Mouse (Mus musculus): ENCODE data around the gene Gid4. TPM values are rescaled to one million over a fixed set of nuclear protein-coding genes. Genes with fewer than 3 reads are reported as not detected.

Gid4 gene
- polyA plus RNA-seq, 1 experiment = 45.0 TPM

- Histone ChIP-seq H3K4me1 (ENCODE audit: control insufficient read depth, insufficient read depth, low read length) (no peaks in the 10 kb centered on the region), H3K27ac (ENCODE audit: insufficient read depth, low read length) (no peak overlapping the region), H3K4me3 (ENCODE audit: insufficient read depth, low read length) (no peak overlapping the region)
- no peak for TF ChIP-seq CTCF (IDR thresholded peaks at IDR 0.05; ENCODE audit: extremely low read depth, insufficient read depth, low read length)
- TF ChIP-seq POLR2A (IDR thresholded peaks at IDR 0.05; ENCODE audit: extremely low read depth, insufficient read depth, low read length) = no peak
Measured at GRCm38 (mm10) chr11:60492726-60493125, 75.8 kb downstream of the Gid4 start.

GRCm38 (mm10) chr11:60495692-60496091 is 78.7 kb downstream of the Gid4 start:
- H3K4me3 ChIP-seq (ENCODE audit: insufficient read depth, low read length) = no peak overlapping the region
- H3K4me1 ChIP-seq (ENCODE audit: control insufficient read depth, insufficient read depth, low read length) = no peaks in the 10 kb centered on the region
- no peak overlapping the region for H3K27ac ChIP-seq (ENCODE audit: insufficient read depth, low read length)
- TF ChIP-seq CTCF (IDR thresholded peaks at IDR 0.05; ENCODE audit: extremely low read depth, insufficient read depth, low read length) (no peak), POLR2A (IDR thresholded peaks at IDR 0.05; ENCODE audit: extremely low read depth, insufficient read depth, low read length) (no peak)

Other genes with a start within 250 kb of the Gid4 start
- gene Srebf1, start 194.6 kb upstream of the Gid4 start, polyA plus RNA-seq (2012; rRNA removed) = 51.2 and 56.7 TPM in 2 replicates
- 204 and 213 TPM in 2 replicates for gene Tom1l2, start 64.2 kb upstream of the Gid4 start, polyA plus RNA-seq (2012; rRNA removed)
- gene Drc3, start 63.8 kb upstream of the Gid4 start, polyA plus RNA-seq (2012; rRNA removed) = 14.2 and 17.3 TPM in 2 replicates
- 28.8 and 29.8 TPM in 2 replicates for gene Atpaf2, start 1.3 kb downstream of the Gid4 start, polyA plus RNA-seq (2012; rRNA removed)
- gene Drg2, start 37.4 kb downstream of the Gid4 start, polyA plus RNA-seq (2012; rRNA removed) = 79.6 and 80.2 TPM in 2 replicates
- 0.25 and 0.31 TPM in 2 replicates for gene Myo15, start 52.2 kb downstream of the Gid4 start, polyA plus RNA-seq (2012; rRNA removed)
- gene Alkbh5, start 119.2 kb downstream of the Gid4 start, polyA plus RNA-seq (2012; rRNA removed) = 21.0 and 21.3 TPM in 2 replicates

Measured in cortical plate, adult 2 months (tissue).